ENCODE assay signal across 8 mouse cellular contexts in the genomic region with DNA sequence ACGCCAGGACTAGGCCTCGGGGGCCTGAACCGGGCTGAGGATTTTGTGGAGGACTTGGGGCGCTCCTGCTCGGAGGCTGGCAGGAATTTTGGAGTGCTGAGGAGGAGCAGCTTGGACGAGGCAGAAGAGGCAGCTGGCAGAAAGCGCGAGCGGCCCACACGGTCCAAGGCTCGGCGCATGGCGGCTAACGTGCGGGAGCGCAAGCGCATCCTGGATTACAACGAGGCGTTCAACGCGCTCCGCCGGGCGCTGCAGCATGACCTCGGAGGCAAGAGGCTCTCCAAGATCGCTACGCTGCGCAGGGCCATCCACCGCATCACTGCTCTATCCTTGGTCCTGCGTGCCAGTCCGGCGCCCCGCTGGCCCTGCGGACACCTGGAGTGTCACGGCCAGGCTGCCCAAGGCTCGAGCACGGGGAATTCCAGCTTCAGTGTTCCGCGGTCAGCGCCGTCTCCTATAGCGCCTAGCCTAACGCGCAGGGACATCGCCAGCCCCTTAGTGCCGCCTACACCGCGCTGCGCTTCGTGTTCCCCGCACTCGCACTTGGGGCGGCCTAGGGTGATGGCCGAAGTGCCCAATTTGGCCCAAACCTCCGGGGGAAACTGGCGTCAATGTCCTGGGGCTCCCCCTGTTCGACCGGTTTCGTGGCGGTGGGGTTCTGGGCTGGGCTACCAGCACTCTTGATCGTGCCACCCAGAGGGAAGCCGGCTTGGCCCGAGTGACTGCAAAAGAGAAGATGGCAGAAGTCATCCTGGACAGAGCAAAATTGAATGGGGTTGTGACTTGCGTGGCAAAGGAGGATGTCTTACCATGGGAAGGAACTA. TPM values are rescaled to one million over a fixed set of nuclear protein-coding genes. Genes with fewer than 3 reads are reported as not detected.
A peak's percentile ranks its signal among the peaks of the same experiment; 100 is the strongest.
DNase-seq lines count a peak whose midpoint lies in the region; ATAC-seq and TF ChIP-seq lines count a peak whose summit lies in the region.

No protein-coding gene starts in this region.

- H3K9me3 ChIP-seq in hindbrain, embryonic 15.5 days = no peaks in the 10 kb centered on the region
- H3K9me3 ChIP-seq in liver, embryonic 15.5 days (replicated peaks) = no peaks in the 10 kb centered on the region
- no peaks in the 10 kb centered on the region for H3K9me3 ChIP-seq in stomach, postnatal 0 days (ENCODE audit: control insufficient read depth, low read length)

- DNase-seq in layer of hippocampus, adult 11-12 months (ENCODE audit: low spot score) = peak; percentile 72
- no peak for DNase-seq in layer of hippocampus, adult 9-10 months (ENCODE audit: low spot score)
- DNase-seq in cerebellum, postnatal 14 days = peak; percentile 79 to 82
- DNase-seq in stomach, postnatal 0 days (ENCODE audit: low spot score) = no peak
- DNase-seq in thymus, adult 2 months = no peak
- no peak for DNase-seq in heart, postnatal 14 days

- 3% methylated on average over 64 of the region's 64 CpGs for WGBS in hindbrain, embryonic 15.5 days
- 3% methylated on average over 64 of the region's 64 CpGs for WGBS in liver, embryonic 15.5 days (ENCODE audit: insufficient replicate concordance)
- WGBS in stomach, postnatal 0 days = 4% methylated on average over 59 of the region's 64 CpGs
- 8% methylated on average over 64 of the region's 64 CpGs for WGBS in thymus, adult 2 months

- H3K9ac ChIP-seq in hindbrain, embryonic 15.5 days = peak overlapping the region; percentile 53
- H3K9ac ChIP-seq in liver, embryonic 15.5 days = no peak overlapping the region
- H3K9ac ChIP-seq in stomach, postnatal 0 days (ENCODE audit: low read length) = no peak overlapping the region

- peak; percentile 59; the same call in 1 of the 2 replicates for ATAC-seq in hindbrain, embryonic 15.5 days (ENCODE audit: low FRiP score, low read depth)
- no peak for ATAC-seq in liver, embryonic 15.5 days (ENCODE audit: insufficient read depth)
- ATAC-seq in stomach, postnatal 0 days (ENCODE audit: low FRiP score, low TSS enrichment) = no peak

- TF ChIP-seq EP300 in stomach, postnatal 0 days (optimal IDR thresholded peaks at IDR 0.05) = no peak

- peaks cover 12% of the 10 kb centered on the region for H3K4me1 ChIP-seq in hindbrain, embryonic 15.5 days (replicated peaks)
- no peaks in the 10 kb centered on the region for H3K4me1 ChIP-seq in liver, embryonic 15.5 days (replicated peaks)
- no peaks in the 10 kb centered on the region for H3K4me1 ChIP-seq in stomach, postnatal 0 days (replicated peaks; ENCODE audit: control insufficient read depth, insufficient read depth)
- no peaks in the 10 kb centered on the region for H3K4me1 ChIP-seq in thymus, adult 2 months (replicated peaks; ENCODE audit: control insufficient read depth, insufficient read depth, low read length)

- peaks cover 68% of the 10 kb centered on the region for H3K27me3 ChIP-seq in hindbrain, embryonic 15.5 days
- H3K27me3 ChIP-seq in liver, embryonic 15.5 days = peaks cover 71% of the 10 kb centered on the region
- H3K27me3 ChIP-seq in stomach, postnatal 0 days (ENCODE audit: control insufficient read depth, insufficient read depth, low read length) = peaks cover 4% of the 10 kb centered on the region; the same call in 1 of the 2 replicates
- peaks cover 7% of the 10 kb centered on the region; the same call in 1 of the 2 replicates for H3K27me3 ChIP-seq in thymus, adult 2 months (ENCODE audit: control insufficient read depth, insufficient read depth, low read length)

- H3K4me3 ChIP-seq in hindbrain, embryonic 15.5 days = peak overlapping the region; percentile 40
- no peak overlapping the region for H3K4me3 ChIP-seq in liver, embryonic 15.5 days (replicated peaks)
- peak overlapping the region; percentile 19; the same call in 1 of the 2 replicates for H3K4me3 ChIP-seq in stomach, postnatal 0 days (ENCODE audit: low read depth, low read length)
- H3K4me3 ChIP-seq in thymus, adult 2 months (ENCODE audit: control insufficient read depth, insufficient read depth, low read length) = no peak overlapping the region

- intact Hi-C loops in heart, postnatal 14 days (cut with DNase I) = no loop called here

- no peaks in the 10 kb centered on the region for H3K36me3 ChIP-seq in hindbrain, embryonic 15.5 days
- H3K36me3 ChIP-seq in liver, embryonic 15.5 days (replicated peaks) = no peaks in the 10 kb centered on the region
- H3K36me3 ChIP-seq in stomach, postnatal 0 days (ENCODE audit: control insufficient read depth, insufficient read depth, low read length) = no peaks in the 10 kb centered on the region
- H3K36me3 ChIP-seq in thymus, adult 2 months (ENCODE audit: control insufficient read depth, insufficient read depth, low read length) = no peaks in the 10 kb centered on the region

- H3K4me2 ChIP-seq in hindbrain, embryonic 15.5 days = peak overlapping the region; percentile 86
- H3K4me2 ChIP-seq in liver, embryonic 15.5 days = 0 out of 2 replicates have a peak overlapping the region, but pooled peaks have one; percentile 7
- H3K4me2 ChIP-seq in stomach, postnatal 0 days (replicated peaks; ENCODE audit: low read depth) = peak overlapping the region; percentile 44

- no peak for TF ChIP-seq POLR2A in thymus, adult 2 months (IDR thresholded peaks at IDR 0.05; ENCODE audit: control insufficient read depth, extremely low read depth, insufficient read depth, low read length, poor library complexity)

- no peak for TF ChIP-seq CTCF in stomach, postnatal 0 days (IDR thresholded peaks at IDR 0.05; ENCODE audit: low read depth)
- no peak for TF ChIP-seq CTCF in thymus, adult 2 months (IDR thresholded peaks at IDR 0.05; ENCODE audit: borderline replicate concordance, control insufficient read depth, extremely low read depth, insufficient read depth, low read length, poor library complexity)

- no peak overlapping the region for H3K27ac ChIP-seq in hindbrain, embryonic 15.5 days (replicated peaks)
- H3K27ac ChIP-seq in liver, embryonic 15.5 days (replicated peaks) = no peak overlapping the region
- H3K27ac ChIP-seq in stomach, postnatal 0 days (replicated peaks) = no peak overlapping the region
- no peak overlapping the region for H3K27ac ChIP-seq in thymus, adult 2 months (ENCODE audit: control insufficient read depth, insufficient read depth, low read length)

RNA-seq across cellular contexts. Expression of a gene that starts 0.5 kb away (rescaled TPM):
- 1.3 and 1.7 TPM in 2 replicates for polyA plus RNA-seq in hindbrain, embryonic 15.5 days (2015; fragmentation: Nextera tagmentation; extraction: Ambion mirVana)
- not detected in 2 replicates for polyA plus RNA-seq in liver, embryonic 15.5 days (2015; fragmentation: Nextera tagmentation; extraction: Ambion mirVana)
- polyA plus RNA-seq in stomach, postnatal 0 days (2015; fragmentation: Nextera tagmentation; extraction: Ambion mirVana) = not detected in 2 replicates
- 0.17 TPM in 1 of 2 replicates, not detected in the other for polyA plus RNA-seq in thymus, adult 2 months (2012; rRNA removed)
- not detected for total RNA-seq in heart, postnatal 14 days (2021)

RNA-seq across cellular contexts. Expression of a gene that starts 6.8 kb away (rescaled TPM):
- polyA plus RNA-seq in hindbrain, embryonic 15.5 days (2015; fragmentation: Nextera tagmentation; extraction: Ambion mirVana) = 0.82 and 2.8 TPM in 2 replicates
- polyA plus RNA-seq in liver, embryonic 15.5 days (2015; fragmentation: Nextera tagmentation; extraction: Ambion mirVana) = not detected in 2 replicates
- polyA plus RNA-seq in stomach, postnatal 0 days (2015; fragmentation: Nextera tagmentation; extraction: Ambion mirVana) = 0.59 and 0.67 TPM in 2 replicates
- 2.8 and 3.4 TPM in 2 replicates for polyA plus RNA-seq in thymus, adult 2 months (2012; rRNA removed)
- 1 to 10 TPM; 5.0 to 5.1 TPM for total RNA-seq in heart, postnatal 14 days (2021)

RNA-seq across cellular contexts. Expression of a gene that starts 50.7 kb away (rescaled TPM):
- 99.9 and 113 TPM in 2 replicates for polyA plus RNA-seq in hindbrain, embryonic 15.5 days (2015; fragmentation: Nextera tagmentation; extraction: Ambion mirVana)
- 3.9 and 4.3 TPM in 2 replicates for polyA plus RNA-seq in liver, embryonic 15.5 days (2015; fragmentation: Nextera tagmentation; extraction: Ambion mirVana)
- 19.3 and 21.5 TPM in 2 replicates for polyA plus RNA-seq in stomach, postnatal 0 days (2015; fragmentation: Nextera tagmentation; extraction: Ambion mirVana)
- 75.0 and 79.8 TPM in 2 replicates for polyA plus RNA-seq in thymus, adult 2 months (2012; rRNA removed)
- total RNA-seq in heart, postnatal 14 days (2021) = 10 to 100 TPM; 29.4 to 34.3 TPM

Comparison
In these comparisons a context has a peak if more than half of its experiments do, and no peak if none do; other contexts are left out.
1. DNase-seq: peak in layer of hippocampus, adult 11-12 months (single experiment) and cerebellum, postnatal 14 days (2 of 2); none in layer of hippocampus, adult 9-10 months (single experiment), stomach, postnatal 0 days (single experiment), thymus, adult 2 months (single experiment) and heart, postnatal 14 days (0 of 2).
2. H3K4me2 ChIP-seq: peak in every context shown above with its lines; median percentile 86 in hindbrain, embryonic 15.5 days; 44 in stomach, postnatal 0 days; 7 in liver, embryonic 15.5 days.
3. H3K4me3 ChIP-seq: peak in hindbrain, embryonic 15.5 days (single experiment) and stomach, postnatal 0 days (single experiment); none in liver, embryonic 15.5 days (single experiment) and thymus, adult 2 months (single experiment).